Mouse (Mus musculus) large intestine, adult 2 months (tissue): Measurements from ENCODE around the gene Cacna2d3. TPM values are rescaled to one million over a fixed set of nuclear protein-coding genes. Genes with fewer than 3 reads are reported as not detected.

Experiments
- DNase-seq: peaks from one replicate; pipeline ENCODE4 v3.0.0-alpha.2; 2012; ENCODE audit warnings: low read depth, low spot score
- WGBS: fragments of 180-500 bp; shearing (Covaris S2); methylation state at CpG from one replicate; pipeline ENCODE4 v1.1.7; 2018; 5-methylcytosine and 5-hydroxymethylcytosine counted together
- polyA plus RNA-seq: library from polyadenylated mRNA; depleted of rRNA; stranded (reverse); fragments of >200 nt; gene quantifications from 2 replicates; pipeline ENCODE4 v1.2.3, GENCODE M21; 2012

Cacna2d3 gene
- polyA plus RNA-seq, 1 experiment: 1.6 TPM

DNA sequence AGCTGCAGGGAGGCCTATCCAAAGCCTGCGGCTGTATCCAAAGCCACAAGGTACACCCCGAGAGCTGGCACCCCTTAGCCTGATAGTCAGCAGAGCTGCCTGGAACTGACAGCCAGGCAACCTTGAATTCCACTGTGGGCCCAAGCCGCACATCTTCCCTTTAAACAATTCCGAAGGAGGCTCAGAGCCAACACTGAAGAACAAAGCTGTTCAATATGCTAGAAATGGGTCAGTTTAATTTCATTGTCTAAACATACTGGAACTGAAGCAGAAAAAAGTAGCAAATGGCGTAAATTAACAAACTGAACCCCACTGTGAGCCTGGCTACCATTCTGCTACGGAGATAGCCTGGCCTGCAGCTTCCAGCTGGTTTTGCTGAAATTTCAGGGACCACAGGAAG lies 72.9 kb downstream of the Cacna2d3 start:
- 66% methylated on average over 6 of the region's 6 CpGs for WGBS
- no peak for DNase-seq

DNA sequence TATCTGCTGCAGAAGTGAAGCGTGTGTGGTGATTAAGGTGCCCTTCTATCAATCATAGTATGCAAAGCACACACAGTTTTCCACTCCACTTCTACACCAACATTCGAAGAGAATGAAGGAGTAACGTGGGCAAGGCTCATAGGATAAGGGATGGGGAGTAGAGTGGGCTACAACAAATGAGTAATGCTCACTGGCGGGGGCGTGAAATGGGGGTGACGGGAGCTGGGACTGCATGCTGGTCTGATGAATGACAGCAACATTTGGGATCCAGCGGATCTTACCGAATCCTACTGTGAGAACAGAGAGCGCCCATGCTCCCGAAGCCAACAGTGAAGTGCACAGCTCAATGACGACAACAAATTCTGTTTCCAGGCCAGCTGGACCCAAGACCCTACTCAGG lies 76.2 kb downstream of the Cacna2d3 start:
- WGBS: 83% methylated on average over 11 of the region's 11 CpGs
- no peak for DNase-seq

DNA sequence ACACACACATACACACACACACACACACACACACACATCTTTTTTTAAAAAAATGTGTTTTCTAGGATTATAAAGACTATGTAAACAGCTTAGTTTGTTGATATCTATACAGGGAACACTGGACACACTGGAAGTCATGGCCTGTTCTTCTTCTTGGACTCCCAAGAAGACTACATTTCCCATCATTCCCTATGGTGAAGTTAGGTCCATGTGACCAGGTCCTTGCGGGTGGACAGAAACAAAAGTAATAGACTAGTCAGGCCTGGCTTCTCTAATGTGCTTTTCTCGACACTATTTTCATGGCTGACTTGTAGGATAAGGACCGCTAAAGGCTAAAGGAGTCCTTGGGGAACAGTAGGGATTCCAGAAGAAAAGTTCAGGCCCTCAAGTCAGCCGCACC lies 78.4 kb downstream of the Cacna2d3 start:
- WGBS: 79% methylated on average over 4 of the region's 4 CpGs
- DNase-seq: no peak

DNA sequence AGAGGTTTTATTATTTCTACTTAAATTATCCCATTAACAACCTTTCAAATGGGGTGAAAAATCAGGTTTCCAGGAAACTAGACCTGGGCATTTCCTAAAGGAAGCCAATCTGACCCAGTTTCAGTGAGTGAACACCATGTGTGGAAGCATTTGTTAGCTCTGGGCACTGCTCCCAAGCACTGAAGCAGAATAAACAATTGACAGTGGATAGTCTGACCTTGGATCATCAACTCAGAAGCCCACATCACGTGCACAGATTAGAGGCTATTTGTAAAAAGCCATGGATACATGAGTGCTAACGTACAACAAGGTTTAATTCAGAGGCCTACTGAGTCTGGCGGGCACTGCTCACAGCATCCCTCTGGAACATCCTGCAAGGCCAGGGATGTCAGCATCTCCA lies 82.4 kb downstream of the Cacna2d3 start:
- no peak for DNase-seq
- WGBS: 46% methylated on average over 3 of the region's 3 CpGs

DNA sequence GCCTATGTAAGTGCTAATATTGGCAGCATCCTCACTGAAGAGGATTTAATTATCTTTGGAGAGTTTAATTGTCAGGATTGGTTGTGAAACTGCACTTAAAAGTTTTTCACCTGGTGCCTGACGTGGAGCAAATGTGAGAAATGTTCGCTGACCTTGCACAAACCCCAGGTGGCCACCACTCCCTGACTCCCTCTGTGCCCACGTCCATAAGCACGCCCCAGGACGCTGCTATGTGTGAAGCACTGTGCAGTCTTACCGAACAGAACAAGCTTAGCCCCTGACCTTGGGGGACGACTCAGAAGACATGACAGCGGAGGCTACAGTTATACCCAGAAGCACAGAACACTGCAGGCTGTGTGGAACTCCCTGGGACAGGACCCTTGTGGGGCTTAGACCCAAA lies 93.5 kb downstream of the Cacna2d3 start:
- DNase-seq: no peak
- 50% methylated on average over 8 of the region's 8 CpGs for WGBS

DNA sequence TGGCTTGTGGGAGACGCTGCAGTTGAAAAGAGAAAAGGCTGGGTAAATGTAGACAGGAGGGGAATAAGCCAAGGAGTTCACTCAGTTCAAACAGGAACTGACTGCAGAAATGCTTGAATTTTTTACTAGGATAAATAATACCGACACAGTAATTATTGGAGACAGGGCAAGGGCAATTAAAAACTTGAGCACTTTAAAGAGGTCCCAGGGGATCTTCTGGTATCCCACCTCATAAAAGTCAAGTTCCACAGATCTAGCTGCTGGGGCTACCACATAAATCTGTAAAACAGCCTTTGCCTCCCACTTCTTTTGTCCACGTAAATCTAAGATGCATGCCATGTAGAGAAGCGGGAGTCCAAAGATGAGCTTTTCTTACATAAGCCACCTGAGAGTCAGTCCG lies 109.2 kb downstream of the Cacna2d3 start:
- 63% methylated on average over 5 of the region's 5 CpGs for WGBS

DNA sequence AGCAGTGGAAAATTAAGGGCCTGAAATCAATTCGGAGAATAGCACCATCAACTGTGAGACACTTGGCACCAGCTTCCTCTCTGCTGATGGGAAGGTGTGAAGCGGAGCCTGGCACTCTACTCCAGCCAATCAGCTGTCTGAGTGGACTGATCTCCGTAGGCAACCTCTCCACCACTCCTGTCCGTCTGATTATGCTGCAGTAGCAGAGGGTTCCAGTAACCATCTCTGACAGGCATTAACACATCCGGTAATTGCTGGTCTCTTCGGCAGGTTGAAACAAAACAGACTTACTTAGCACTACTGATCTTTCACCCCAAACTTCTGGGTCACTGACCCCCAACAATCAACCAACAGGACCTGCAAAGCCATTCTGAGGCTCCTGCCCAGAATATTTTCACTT lies 112.9 kb downstream of the Cacna2d3 start:
- WGBS: 67% methylated on average over 6 of the region's 6 CpGs

More for the DNA sequence above, 109.2 kb downstream of the Cacna2d3 start:
- no peak for DNase-seq

DNA sequence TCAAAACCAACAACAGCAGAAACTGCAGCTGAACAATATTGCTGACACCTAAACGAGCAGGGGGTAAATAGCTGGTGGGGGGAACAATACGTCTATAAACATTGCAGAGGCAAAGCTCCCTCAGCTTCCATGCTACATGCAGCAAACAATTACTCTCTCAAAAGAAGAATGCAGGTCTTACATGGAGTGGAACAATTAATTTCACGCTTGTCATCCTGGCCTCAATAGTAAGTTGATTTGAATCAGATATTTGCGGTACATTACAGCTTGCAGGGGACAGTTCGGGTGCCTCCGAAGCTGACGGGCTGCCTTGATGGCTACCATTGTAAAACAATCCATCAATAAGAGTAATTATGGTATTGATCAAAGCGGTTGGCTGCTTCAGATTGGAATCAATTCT lies 122.2 kb downstream of the Cacna2d3 start:
- DNase-seq: no peak
- WGBS: 77% methylated on average over 8 of the region's 8 CpGs

More for the DNA sequence above, 112.9 kb downstream of the Cacna2d3 start:
- no peak for DNase-seq

DNA sequence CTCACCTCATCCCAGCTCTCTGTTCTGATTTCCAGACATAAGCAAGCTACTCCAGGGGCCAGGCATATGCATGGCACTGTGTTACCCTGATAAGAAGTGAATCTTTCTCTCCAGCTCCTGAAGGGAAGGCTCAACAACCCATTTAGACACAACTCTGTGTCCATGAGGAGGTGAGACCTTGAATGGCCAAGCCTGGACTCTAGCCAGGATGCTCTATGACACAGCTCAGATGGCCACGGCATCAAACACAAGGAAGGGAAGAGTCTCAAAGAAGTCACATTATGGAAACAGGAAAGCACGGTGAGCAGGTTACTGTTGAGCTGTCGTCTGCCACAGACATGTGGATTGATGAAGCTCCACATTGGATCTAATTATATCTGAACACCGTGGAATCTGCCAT lies 128.8 kb downstream of the Cacna2d3 start:
- 93% methylated on average over 4 of the region's 4 CpGs for WGBS
- DNase-seq: no peak

DNA sequence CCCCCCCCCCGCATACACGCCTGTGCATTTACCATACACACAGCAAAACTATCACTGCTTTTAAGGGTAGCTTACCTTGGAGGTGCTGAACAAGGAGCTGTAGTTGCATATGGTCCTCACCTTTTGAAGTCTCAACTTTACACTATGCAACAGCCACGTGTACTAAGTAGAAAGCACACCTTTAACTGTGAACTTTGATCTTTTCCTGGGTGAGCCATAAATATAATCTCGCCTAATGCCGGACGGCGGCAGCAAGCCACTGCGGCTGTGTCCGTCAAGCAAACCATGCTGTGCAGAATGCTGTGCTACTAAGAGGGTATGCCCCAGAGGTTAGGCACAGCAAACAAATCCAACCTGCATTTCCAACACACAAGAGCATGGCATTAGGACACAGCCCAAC lies 132.0 kb downstream of the Cacna2d3 start:
- WGBS: 46% methylated on average over 9 of the region's 9 CpGs
- no peak for DNase-seq

DNA sequence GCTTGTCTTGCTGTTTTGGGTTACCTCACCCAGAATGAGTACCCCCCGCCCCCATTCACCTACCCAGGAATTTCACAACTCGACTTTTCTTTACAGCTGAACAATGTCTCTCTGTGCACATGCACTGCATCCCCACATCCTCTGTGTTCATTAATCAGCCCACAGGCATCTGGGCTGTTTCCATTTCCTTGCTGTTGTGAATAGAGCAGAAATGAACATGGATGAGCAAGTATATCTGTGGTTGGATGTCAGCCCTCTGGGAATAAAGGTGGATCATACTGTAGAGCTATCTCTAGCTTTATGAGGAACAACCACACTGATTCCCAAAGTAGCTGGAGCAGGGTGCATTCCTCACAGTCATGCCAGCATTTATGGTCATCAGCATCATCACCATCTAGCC lies 139.7 kb downstream of the Cacna2d3 start:
- 72% methylated on average over 2 of the region's 2 CpGs for WGBS
- no peak for DNase-seq

DNA sequence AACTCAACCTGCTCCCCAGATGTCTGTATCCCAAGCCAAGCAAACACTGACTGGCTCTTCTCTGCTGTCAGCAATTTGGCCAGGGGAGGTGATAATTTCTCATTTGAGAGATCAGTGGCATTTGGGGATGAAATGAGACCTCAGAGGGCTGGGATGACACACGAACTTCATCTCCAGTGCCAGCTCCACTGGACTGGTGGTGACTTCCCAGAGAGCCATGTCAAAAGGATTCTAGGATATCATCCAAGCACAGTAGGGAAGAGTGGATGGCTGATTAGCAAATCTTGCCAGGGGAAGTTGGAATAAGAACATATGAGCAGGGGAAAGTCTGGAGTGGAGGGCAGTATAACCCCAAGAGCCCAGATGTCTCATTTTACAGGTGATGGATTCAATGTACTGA lies 143.9 kb downstream of the Cacna2d3 start:
- DNase-seq: no peak
- 54% methylated on average over 1 of the region's 1 CpGs for WGBS

DNA sequence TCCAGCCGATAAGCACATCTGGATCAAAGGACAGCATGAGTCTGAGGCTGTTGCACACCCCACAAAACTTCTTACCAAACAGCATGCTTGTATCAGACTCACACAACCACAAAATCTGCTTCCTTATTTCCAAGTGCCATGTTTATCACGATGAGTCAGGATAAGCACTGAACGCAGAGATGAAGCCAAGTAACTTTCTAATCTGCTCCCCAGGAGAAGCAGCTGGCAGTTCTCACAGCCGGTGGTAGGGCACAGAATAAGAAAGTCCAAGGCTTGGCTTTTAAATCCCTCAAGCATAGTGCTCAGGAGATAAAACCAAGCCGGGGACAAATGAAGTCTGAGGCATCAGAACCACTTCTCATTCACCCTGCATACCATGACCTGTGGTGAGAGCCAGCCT lies 146.1 kb downstream of the Cacna2d3 start:
- no peak for DNase-seq
- whole genome bisulfite sequencing: 68% methylated on average over 5 of the region's 5 CpGs

DNA sequence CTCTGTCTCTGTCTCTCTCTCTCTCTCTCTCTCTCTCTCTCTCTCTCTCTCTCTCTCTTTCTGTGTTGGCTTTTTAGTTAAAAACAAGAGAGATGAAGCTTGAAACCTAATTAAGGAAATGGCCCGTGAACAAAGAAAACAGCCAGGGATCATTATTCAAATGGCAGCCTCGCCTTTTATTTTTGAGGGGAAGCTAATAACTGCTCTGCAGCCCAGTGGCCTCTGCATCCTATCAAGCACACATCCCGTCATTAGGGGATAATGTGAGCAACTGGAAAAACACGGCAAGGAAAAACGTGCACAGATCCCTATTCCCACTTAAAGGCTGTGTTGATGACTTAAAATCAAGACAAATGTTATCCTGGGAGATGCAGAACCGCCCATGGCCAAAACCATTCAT lies 159.0 kb downstream of the Cacna2d3 start:
- WGBS: 52% methylated on average over 6 of the region's 6 CpGs
- DNase-seq: no peak

DNA sequence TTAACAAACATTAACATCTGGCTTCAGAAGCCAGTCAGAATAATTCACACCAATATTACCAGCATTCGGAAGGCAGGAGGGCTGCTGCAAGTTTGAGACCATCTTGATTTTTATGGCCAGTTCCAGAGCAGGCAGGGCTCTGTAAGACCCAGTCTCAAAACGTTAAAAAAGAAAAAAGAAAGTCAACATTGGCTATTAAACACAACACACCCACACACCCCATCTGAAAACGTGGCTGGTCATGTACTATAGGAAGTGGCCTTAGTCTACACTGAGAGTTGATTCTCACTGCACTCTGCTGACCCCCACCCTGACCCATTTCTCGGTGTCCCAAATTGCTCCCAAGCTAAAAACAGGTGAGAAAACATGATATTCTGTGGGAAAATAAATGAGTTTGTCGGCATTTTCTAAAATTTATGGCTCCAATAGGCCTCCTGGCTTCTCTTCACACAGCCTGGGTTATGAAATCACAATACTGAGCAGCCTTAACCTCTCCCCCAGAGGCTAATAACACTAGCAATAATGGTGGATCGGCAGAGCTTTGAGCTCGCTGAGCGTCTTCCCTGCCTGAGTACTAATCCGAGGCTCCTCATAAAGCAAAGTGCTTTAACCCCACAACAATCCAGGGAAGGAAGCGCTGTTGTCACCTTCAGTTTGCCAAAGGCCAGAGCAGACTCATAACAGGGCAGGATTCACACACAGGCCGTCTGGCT lies 160.4 kb downstream of the Cacna2d3 start:
- WGBS: 59% methylated on average over 11 of the region's 11 CpGs
- no peak for DNase-seq

DNA sequence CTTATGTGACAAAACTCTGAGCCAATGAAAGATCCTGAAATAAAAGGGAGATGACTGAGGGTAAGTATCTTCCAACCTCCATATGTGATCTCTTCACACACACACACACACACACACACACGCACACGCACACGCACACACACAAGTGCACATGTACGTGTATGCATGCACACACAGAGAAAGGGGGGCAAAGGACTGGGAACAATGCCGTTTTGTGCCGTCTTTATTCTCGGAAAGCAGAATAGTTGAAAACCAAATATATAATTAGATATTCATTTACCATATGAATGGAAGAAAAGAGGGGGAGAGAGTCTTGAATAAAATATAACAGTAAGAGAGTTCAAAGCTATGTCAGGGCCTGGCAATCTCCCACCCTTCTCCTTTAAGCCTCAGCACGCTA lies 163.2 kb downstream of the Cacna2d3 start:
- WGBS: 97% methylated on average over 8 of the region's 8 CpGs

DNA sequence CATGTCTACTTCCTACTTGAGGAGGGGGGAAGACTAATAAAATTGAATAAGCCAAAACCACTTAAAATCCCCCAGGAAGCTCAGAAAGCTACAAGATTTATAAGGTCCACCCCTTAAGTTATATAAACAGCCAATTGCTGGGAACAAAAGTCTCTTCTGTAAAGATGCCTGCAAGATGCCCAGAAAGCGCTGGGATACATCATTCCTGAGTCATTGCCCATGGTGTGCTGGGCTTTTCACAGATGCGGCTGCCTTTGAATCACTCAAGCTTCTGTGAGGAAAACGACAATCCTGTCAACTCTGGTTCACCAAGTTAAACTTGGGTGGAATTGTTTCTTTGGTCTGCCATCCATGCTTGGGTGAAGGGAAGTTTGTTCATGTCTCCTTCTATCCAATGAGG lies 165.5 kb downstream of the Cacna2d3 start:
- WGBS: 71% methylated on average over 3 of the region's 3 CpGs
- no peak for DNase-seq

More for the DNA sequence above, 163.2 kb downstream of the Cacna2d3 start:
- DNase-seq: no peak

DNA sequence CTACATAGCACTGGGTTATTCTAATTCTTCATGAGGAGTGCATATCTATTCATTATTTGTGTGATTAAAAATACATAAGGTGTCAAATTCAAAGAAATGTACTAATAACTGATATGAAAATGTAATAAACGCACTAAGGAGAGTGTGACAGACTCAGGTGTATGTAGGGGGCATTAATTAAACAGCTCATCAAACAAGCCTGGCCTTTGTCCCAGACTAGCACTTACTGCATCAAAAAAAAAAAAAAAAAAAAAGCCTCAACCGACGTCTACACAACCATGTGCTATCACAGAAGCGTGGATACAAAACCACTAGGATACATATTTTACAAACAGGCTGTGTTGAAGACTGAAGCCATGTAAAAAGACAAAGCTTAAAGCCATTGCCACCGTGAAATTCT lies 169.2 kb downstream of the Cacna2d3 start:
- DNase-seq: no peak
- 73% methylated on average over 5 of the region's 5 CpGs for WGBS

DNA sequence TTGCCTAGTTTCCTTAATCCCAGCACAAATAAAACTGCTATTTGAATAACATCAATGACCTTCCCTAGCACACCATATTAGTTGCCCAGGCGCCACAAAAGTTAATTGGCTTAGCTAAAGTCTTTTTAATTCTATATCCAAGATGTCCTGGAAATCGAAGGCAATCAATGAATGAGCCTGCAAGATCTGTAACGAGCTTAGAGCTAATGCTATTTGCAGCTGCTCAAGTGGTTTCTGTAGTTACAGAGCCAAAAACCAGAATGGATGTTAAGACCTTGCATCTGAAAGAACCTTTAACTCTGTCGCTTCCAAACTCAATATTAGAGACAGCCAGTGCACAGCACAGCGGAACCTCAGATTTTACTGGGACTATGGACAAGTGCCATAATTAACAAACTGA lies 173.0 kb downstream of the Cacna2d3 start:
- WGBS: 75% methylated on average over 5 of the region's 5 CpGs
- DNase-seq: no peak

DNA sequence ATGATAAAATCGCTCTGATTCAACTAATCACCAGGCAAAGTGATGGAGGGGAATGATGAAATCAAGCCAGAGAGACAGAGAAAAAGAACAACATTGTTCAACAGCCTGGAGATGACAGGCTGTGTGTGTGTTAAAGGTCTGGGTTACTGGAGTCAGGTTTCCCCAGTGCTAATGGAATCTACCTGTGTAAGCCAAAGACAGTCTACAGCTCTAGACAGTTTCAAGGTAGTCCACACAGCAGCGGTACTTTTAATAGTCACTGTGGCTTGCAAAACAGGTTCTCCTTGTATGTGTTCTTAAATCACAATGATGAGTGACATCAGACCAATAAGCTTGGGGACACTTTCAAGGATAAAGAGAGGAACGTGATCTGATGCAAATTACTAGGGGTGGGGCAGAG lies 191.1 kb downstream of the Cacna2d3 start:
- DNase-seq: no peak
- 42% methylated on average over 3 of the region's 3 CpGs for WGBS

DNA sequence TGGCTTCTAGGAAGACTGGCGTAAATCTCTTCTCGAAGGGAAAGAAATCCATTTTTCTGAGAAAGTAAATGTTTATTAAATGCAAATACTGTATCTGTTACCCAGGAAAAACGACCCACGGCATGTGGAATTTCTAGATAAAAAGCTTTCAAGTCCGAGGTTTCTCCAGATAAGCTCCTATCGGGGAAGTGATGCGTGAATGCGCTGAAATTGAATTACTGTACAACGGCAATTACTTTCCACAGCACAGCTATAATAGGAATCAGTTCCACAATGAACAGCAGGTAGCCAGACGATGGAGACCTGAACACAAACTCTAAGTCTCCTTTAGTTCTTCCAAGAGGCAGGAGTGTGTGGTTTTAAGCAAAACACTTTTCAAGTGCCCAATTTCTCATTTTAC lies 193.0 kb downstream of the Cacna2d3 start:
- WGBS: 73% methylated on average over 10 of the region's 10 CpGs
- DNase-seq: no peak
